ENCODE assay signal across 1 mouse cellular context in genomic region chr1:74307146-74307545, GRCm38 (mm10).
TF ChIP-seq lines count a peak whose summit lies in the region.

No protein-coding gene starts in this region.

TF ChIP-seq in CH12.LX, 34 proteins besides CTCF, POLR2A, EP300 and RAD21:
- TF ChIP-seq CHD2 (IDR thresholded peaks at IDR 0.05; ENCODE audit: low read length), result no peak
- TF ChIP-seq ZNF384 (IDR thresholded peaks at IDR 0.05; ENCODE audit: low read depth, low read length), result peak; percentile 39; the same call in 1 of the 2 replicates
- no peak for TF ChIP-seq ELF1 (IDR thresholded peaks at IDR 0.05; ENCODE audit: low read depth, low read length)
